Mouse (Mus musculus): ENCODE results near the gene 4933424G06Rik. TPM values are rescaled to one million over a fixed set of nuclear protein-coding genes. Genes with fewer than 3 reads are reported as not detected.

Gene 4933424G06Rik
- polyA plus RNA-seq, 1 experiment, result 53.7 TPM

DNA sequence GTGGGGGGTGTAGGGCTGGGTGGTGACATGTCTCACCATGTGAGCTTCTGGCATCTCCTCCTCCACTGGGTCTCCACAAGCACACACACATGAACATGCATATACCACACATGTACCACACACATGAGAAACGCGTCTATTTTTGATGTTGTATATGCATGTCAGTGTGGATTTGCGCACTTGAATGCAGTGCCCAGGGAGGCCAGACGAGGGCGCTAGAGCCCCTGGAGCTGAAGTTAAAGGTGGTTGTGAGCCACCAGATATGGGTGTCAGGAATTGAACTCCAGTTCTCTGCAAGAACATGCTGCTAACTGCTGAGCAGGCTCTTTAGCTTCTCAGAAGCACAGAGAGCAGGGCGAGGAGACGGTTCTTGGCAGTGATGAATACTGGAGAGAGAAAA lies 76.4 kb downstream of the 4933424G06Rik start:
- Histone ChIP-seq H3K27ac (ENCODE audit: control insufficient read depth, insufficient read depth, low read depth, low read length) (no peak overlapping the region), H3K36me3 (ENCODE audit: control insufficient read depth, insufficient read depth, low read length) (no peaks in the 10 kb centered on the region)

DNA sequence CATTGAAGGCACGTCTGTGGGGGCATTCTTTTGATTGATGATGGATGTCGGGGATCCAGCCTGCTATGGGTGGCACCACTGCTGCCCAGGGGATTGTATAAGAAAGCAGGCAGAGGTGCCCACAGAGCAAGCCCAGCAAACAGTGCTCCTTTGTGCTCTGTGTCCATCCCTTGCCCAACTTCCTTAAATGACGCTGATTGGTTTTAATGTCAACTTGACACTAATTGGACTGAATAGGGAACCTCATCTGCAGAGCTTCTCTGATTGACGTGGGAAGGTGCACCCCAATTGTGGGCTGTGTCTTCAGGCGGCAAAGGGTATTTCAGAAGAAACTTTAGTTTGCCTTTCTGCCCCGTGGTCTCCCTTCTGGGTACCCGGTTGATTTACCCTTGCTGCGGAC lies 79.5 kb downstream of the 4933424G06Rik start:
- Histone ChIP-seq H3K27ac (ENCODE audit: control insufficient read depth, insufficient read depth, low read depth, low read length) (no peak overlapping the region), H3K4me3 (ENCODE audit: control insufficient read depth, low read depth, low read length) (no peak overlapping the region), H3K36me3 (ENCODE audit: control insufficient read depth, insufficient read depth, low read length) (no peaks in the 10 kb centered on the region; the same call in 1 of the 2 replicates), H3K4me1 (ENCODE audit: control insufficient read depth, insufficient read depth, low read length) (peaks cover 5% of the 10 kb centered on the region), H3K27me3 (ENCODE audit: control insufficient read depth, insufficient read depth, low read length) (no peaks in the 10 kb centered on the region)
- TF ChIP-seq POLR2A (IDR thresholded peaks at IDR 0.05; ENCODE audit: control insufficient read depth, low read depth, low read length) (no peak), CTCF (IDR thresholded peaks at IDR 0.05; ENCODE audit: control insufficient read depth, insufficient read depth, insufficient replicate concordance, low read depth, low read length) (no peak)

More for the DNA sequence above, 76.4 kb downstream of the 4933424G06Rik start:
- no peak overlapping the region for H3K4me3 ChIP-seq (ENCODE audit: control insufficient read depth, low read depth, low read length)
- no peaks in the 10 kb centered on the region for H3K27me3 ChIP-seq (ENCODE audit: control insufficient read depth, insufficient read depth, low read length)
- peaks cover 5% of the 10 kb centered on the region for H3K4me1 ChIP-seq (ENCODE audit: control insufficient read depth, insufficient read depth, low read length)
- TF ChIP-seq CTCF (IDR thresholded peaks at IDR 0.05; ENCODE audit: control insufficient read depth, insufficient read depth, insufficient replicate concordance, low read depth, low read length) (peak; percentile 87), POLR2A (IDR thresholded peaks at IDR 0.05; ENCODE audit: control insufficient read depth, low read depth, low read length) (no peak)

DNA sequence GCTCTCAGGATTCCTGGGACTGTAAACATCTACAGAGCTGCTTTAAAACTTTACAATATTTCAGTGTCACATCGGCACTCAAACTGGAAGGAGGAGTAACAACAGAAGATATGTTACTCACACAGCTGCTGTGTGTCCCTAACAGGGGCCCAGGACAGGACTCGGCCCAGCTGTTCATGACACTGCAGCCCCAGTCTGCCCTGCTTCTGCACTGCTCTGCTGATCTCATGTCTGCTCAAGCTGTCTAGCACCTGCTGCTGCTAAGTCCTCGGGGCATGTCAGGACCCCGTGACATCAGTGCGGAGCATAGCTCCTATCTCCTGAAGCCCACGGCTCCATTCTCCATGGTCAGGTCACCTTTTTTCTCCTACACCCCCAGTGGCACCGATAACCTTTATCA lies 86.8 kb downstream of the 4933424G06Rik start:
- Histone ChIP-seq H3K4me1 (ENCODE audit: control insufficient read depth, insufficient read depth, low read length) (no peaks in the 10 kb centered on the region), H3K27me3 (ENCODE audit: control insufficient read depth, insufficient read depth, low read length) (no peaks in the 10 kb centered on the region), H3K27ac (ENCODE audit: control insufficient read depth, insufficient read depth, low read depth, low read length) (no peak overlapping the region), H3K4me3 (ENCODE audit: control insufficient read depth, low read depth, low read length) (no peak overlapping the region), H3K36me3 (ENCODE audit: control insufficient read depth, insufficient read depth, low read length) (peaks cover 6% of the 10 kb centered on the region)
- TF ChIP-seq CTCF (IDR thresholded peaks at IDR 0.05; ENCODE audit: control insufficient read depth, insufficient read depth, insufficient replicate concordance, low read depth, low read length) (no peak), POLR2A (IDR thresholded peaks at IDR 0.05; ENCODE audit: control insufficient read depth, low read depth, low read length) (no peak)

DNA sequence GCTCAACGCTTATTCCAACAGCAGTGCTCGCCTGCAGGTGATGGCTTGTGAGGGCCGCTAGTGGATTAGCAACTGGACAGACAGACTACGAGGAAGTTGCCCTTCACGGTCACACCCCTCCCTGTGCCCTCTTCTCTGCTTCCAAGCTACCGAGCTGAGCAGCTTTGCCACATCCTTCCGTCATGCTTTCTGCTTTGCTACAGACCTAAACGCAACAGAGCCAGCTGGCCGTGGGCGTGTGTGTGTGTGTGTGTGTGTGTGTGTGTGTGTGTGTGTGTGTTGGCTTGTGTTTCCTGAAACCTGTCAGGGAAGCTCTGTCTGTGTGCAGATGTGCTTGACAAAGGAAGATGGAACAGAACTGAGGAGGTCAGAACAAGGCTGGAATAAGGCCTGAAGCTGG lies 87.5 kb downstream of the 4933424G06Rik start:
- H3K4me3 ChIP-seq (ENCODE audit: control insufficient read depth, low read depth, low read length), result no peak overlapping the region
- H3K4me1 ChIP-seq (ENCODE audit: control insufficient read depth, insufficient read depth, low read length), result no peaks in the 10 kb centered on the region
- no peaks in the 10 kb centered on the region for H3K27me3 ChIP-seq (ENCODE audit: control insufficient read depth, insufficient read depth, low read length)
- peaks cover 6% of the 10 kb centered on the region for H3K36me3 ChIP-seq (ENCODE audit: control insufficient read depth, insufficient read depth, low read length)
- H3K27ac ChIP-seq (ENCODE audit: control insufficient read depth, insufficient read depth, low read depth, low read length), result no peak overlapping the region
- no peak for TF ChIP-seq POLR2A (IDR thresholded peaks at IDR 0.05; ENCODE audit: control insufficient read depth, low read depth, low read length)
- TF ChIP-seq CTCF (IDR thresholded peaks at IDR 0.05; ENCODE audit: control insufficient read depth, insufficient read depth, insufficient replicate concordance, low read depth, low read length), result no peak

DNA sequence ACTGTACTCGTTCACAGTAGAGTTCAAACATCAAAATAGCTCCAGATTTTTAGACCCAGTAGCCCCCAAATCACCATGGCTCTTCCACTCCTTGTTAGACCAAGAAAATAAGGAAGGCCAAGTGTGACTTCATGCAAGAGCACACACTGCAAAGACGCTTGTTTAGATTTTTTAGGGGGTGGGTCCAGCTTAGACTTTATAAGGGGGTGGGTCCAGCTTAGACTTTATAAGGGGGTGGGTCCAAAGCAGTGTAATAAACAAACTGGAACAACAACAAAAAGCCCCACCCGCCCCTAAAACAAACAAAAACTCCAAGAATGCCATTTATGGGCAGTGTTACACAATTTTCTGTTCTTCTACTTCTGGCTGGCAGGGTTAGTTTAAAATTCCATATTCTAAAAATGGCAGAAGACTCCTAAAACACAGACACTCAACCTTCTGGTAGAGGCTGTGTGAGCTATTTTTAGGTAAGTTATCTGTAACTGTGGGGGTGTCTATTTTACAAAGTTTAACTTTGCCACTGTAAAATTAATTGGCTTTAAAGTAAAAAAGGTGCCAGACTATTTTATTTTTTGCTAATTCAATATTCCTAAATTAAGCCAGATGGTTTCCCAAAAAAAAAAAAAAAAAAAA lies 90.5 kb downstream of the 4933424G06Rik start:
- H3K27me3 ChIP-seq (ENCODE audit: control insufficient read depth, insufficient read depth, low read length), result no peaks in the 10 kb centered on the region
- TF ChIP-seq POLR2A (IDR thresholded peaks at IDR 0.05; ENCODE audit: control insufficient read depth, low read depth, low read length), result no peak
- TF ChIP-seq CTCF (IDR thresholded peaks at IDR 0.05; ENCODE audit: control insufficient read depth, insufficient read depth, insufficient replicate concordance, low read depth, low read length), result no peak
- no peak overlapping the region for H3K27ac ChIP-seq (ENCODE audit: control insufficient read depth, insufficient read depth, low read depth, low read length)
- no peaks in the 10 kb centered on the region for H3K4me1 ChIP-seq (ENCODE audit: control insufficient read depth, insufficient read depth, low read length)
- H3K4me3 ChIP-seq (ENCODE audit: control insufficient read depth, low read depth, low read length), result no peak overlapping the region
- H3K36me3 ChIP-seq (ENCODE audit: control insufficient read depth, insufficient read depth, low read length), result peaks cover 10% of the 10 kb centered on the region

DNA sequence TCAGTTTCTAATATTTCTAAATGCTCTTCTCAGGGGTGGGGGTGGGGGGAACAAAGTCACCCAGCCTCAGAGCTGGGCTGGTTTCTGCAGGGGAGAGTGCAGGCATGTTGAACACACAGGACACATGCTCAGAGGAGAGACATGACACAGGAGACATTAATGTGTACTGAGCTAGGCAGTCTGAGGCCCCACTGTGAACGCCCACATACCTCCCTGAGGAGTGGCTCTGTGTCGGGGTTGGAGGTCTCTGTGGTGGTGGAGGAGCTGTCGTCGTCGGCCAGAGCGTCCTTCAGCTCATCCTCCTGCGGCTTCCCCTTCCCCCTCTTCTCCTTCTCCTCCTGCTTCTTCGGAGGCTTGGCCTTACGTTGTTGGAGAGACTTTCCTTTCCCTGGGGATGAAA lies 94.3 kb downstream of the 4933424G06Rik start:
- H3K4me3 ChIP-seq (ENCODE audit: control insufficient read depth, low read depth, low read length), result no peak overlapping the region
- no peaks in the 10 kb centered on the region for H3K4me1 ChIP-seq (ENCODE audit: control insufficient read depth, insufficient read depth, low read length)
- no peaks in the 10 kb centered on the region for H3K27me3 ChIP-seq (ENCODE audit: control insufficient read depth, insufficient read depth, low read length)
- no peak overlapping the region for H3K27ac ChIP-seq (ENCODE audit: control insufficient read depth, insufficient read depth, low read depth, low read length)
- H3K36me3 ChIP-seq (ENCODE audit: control insufficient read depth, insufficient read depth, low read length), result peaks cover 10% of the 10 kb centered on the region
- no peak for TF ChIP-seq CTCF (IDR thresholded peaks at IDR 0.05; ENCODE audit: control insufficient read depth, insufficient read depth, insufficient replicate concordance, low read depth, low read length)
- no peak for TF ChIP-seq POLR2A (IDR thresholded peaks at IDR 0.05; ENCODE audit: control insufficient read depth, low read depth, low read length)

DNA sequence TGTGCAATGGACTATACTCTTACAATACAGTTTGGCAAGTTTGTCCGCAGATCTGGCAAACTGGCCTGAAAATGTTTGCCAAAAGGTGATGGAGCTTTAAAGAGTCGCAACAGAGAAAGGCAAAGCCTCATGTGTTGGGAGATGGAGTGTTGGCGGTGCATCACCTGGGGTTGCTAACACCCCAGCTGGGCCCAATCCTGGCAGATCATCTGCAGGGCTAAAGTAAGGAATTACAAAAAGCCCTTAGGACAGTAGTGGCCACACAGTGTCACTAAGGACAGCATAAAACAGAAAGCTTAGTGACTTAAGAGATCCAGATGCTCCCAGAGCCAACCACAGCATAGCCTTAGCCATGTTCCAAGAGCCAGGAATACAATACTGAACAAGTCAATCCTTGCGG lies 94.9 kb downstream of the 4933424G06Rik start:
- peaks cover 10% of the 10 kb centered on the region for H3K36me3 ChIP-seq (ENCODE audit: control insufficient read depth, insufficient read depth, low read length)
- no peaks in the 10 kb centered on the region for H3K27me3 ChIP-seq (ENCODE audit: control insufficient read depth, insufficient read depth, low read length)
- H3K4me1 ChIP-seq (ENCODE audit: control insufficient read depth, insufficient read depth, low read length), result no peaks in the 10 kb centered on the region
- TF ChIP-seq POLR2A (IDR thresholded peaks at IDR 0.05; ENCODE audit: control insufficient read depth, low read depth, low read length) (no peak), CTCF (IDR thresholded peaks at IDR 0.05; ENCODE audit: control insufficient read depth, insufficient read depth, insufficient replicate concordance, low read depth, low read length) (no peak)
- H3K27ac ChIP-seq (ENCODE audit: control insufficient read depth, insufficient read depth, low read depth, low read length), result no peak overlapping the region
- no peak overlapping the region for H3K4me3 ChIP-seq (ENCODE audit: control insufficient read depth, low read depth, low read length)
